Mouse (Mus musculus) layer of hippocampus, postnatal 25 days (tissue): ENCODE data around the gene Pank1. TPM values are rescaled to one million over a fixed set of nuclear protein-coding genes. Genes with fewer than 3 reads are reported as not detected.

Experiments
- microRNA-seq, 2 experiments: library from miRNA; unstranded; fragments of <30 nt; microRNA quantifications; one replicate each; pipeline ENCODE4 v1.2.0; 2021
- total RNA-seq, 2 experiments: library from RNA; stranded (reverse); gene quantifications; 2 replicates each; pipeline ENCODE4 v1.2.3; 2021

Pank1 gene
- total RNA-seq, 2 experiments from 2014 or later = 19.5 to 20.5 TPM

Small RNAs within 50 kb of the gene (microRNA-seq; reads per million reads assigned to microRNA genes)
- gene Mir107 = 1,776 to 3,160 reads per million in 2 experiments

Other genes with a start within 250 kb of the Pank1 start
- gene Ifit1bl2, start 238.7 kb downstream of the Pank1 start, total RNA-seq = under 1 TPM; 0.19 to 0.37 TPM
- gene Ifit1, start 238.6 kb downstream of the Pank1 start, total RNA-seq = under 1 TPM; 0.42 to 0.49 TPM
- 1 to 10 TPM; 1.2 to 1.5 TPM for gene Slc16a12, start 132.2 kb downstream of the Pank1 start, total RNA-seq
- gene Kif20b, start 42.9 kb upstream of the Pank1 start, total RNA-seq = 1 to 10 TPM; 1.0 TPM